Mouse (Mus musculus) midbrain, embryonic 15.5 days (tissue): ENCODE data around the gene Stat3. TPM values are rescaled to one million over a fixed set of nuclear protein-coding genes. Genes with fewer than 3 reads are reported as not detected.

Experiments used
- ATAC-seq: fragments of 200-750 bp; cut with Nextera tagmentation; replicated peaks from 2 replicates; pipeline ENCODE4 v1.8.0; 2017; ENCODE audit warnings: moderate TSS enrichment
- H3K27ac ChIP-seq: fragments of 300-500 bp; sonication (generic); 2 replicates; pipeline ENCODE4 v1.5.1; 2015; ENCODE audit warnings: mild to moderate bottlenecking, inconsistent platforms
- H3K27me3 ChIP-seq: fragments of 300-500 bp; sonication (generic); replicated peaks from 2 replicates; pipeline ENCODE4 v1.6.1; 2015; ENCODE audit warnings: inconsistent platforms
- H3K36me3 ChIP-seq: fragments of 300-500 bp; sonication (generic); replicated peaks from 2 replicates; pipeline ENCODE4 v1.6.1; 2015; ENCODE audit warnings: inconsistent platforms
- H3K4me1 ChIP-seq: fragments of 300-500 bp; sonication (generic); 2 replicates; pipeline ENCODE4 v1.6.1; 2015; ENCODE audit warnings: inconsistent platforms
- H3K4me2 ChIP-seq: fragments of 300-500 bp; sonication (generic); 2 replicates; pipeline ENCODE4 v1.6.1; 2015; ENCODE audit warnings: inconsistent platforms, mild to moderate bottlenecking, moderate library complexity
- H3K4me3 ChIP-seq: fragments of 300-500 bp; sonication (generic); 2 replicates; pipeline ENCODE4 v1.5.1; 2015; ENCODE audit warnings: mild to moderate bottlenecking, inconsistent platforms
- H3K9ac ChIP-seq: fragments of 300-500 bp; sonication (generic); 2 replicates; pipeline ENCODE4 v1.6.1; 2015; ENCODE audit warnings: mild to moderate bottlenecking, inconsistent platforms
- H3K9me3 ChIP-seq: fragments of 300-500 bp; sonication (generic); 2 replicates; pipeline ENCODE4 v1.6.1; 2016; ENCODE audit warnings: inconsistent platforms
- WGBS: fragments of 180-500 bp; shearing (Covaris S2); methylation state at CpG from one replicate; pipeline ENCODE4 v1.1.7; 2015; ENCODE audit warnings: mixed read lengths; 5-methylcytosine and 5-hydroxymethylcytosine counted together
- polyA plus RNA-seq: library from polyadenylated mRNA; unstranded; fragments of >200 nt; fragmentation: Nextera tagmentation; extraction: Ambion mirVana; gene quantifications from 2 replicates; pipeline ENCODE4 v1.2.1, GENCODE M21; 2015

The Stat3 gene
- polyA plus RNA-seq, 1 experiment from 2014 or later = 35.8 TPM

DNA sequence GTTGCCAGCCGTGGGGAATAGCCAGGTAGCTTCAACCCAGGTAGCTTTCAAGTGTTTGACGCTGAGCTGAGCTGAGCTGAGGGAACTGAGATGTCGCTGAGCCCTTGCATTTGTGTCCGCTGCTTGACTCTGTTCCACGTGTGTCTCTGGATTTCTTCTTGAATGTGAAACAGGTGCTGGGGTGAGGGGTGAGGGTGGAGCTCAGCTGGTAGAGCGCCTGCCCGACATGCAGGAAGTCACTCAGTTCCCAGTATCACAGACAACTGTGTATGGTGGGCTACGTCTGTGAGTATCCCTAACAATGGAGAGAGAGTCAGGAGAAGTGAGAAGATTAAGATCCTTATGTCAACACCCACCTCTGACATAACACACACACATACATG lies 68.4 kb downstream of the Stat3 start:
- ATAC-seq = no peak
- Histone ChIP-seq H3K4me3 (no peak overlapping the region), H3K36me3 (no peaks in the 10 kb centered on the region), H3K27ac (no peak overlapping the region), H3K4me1 (no peaks in the 10 kb centered on the region), H3K9me3 (no peaks in the 10 kb centered on the region), H3K9ac (no peak overlapping the region), H3K27me3 (no peaks in the 10 kb centered on the region), H3K4me2 (no peak overlapping the region)
- WGBS = 80% methylated on average over 8 of the region's 8 CpGs

- ATAC-seq = no peak
- no peak overlapping the region for H3K9ac ChIP-seq
Observed at GRCm38 (mm10) chr11:100870256-100870967, 68.9 kb downstream of the Stat3 start.

DNA sequence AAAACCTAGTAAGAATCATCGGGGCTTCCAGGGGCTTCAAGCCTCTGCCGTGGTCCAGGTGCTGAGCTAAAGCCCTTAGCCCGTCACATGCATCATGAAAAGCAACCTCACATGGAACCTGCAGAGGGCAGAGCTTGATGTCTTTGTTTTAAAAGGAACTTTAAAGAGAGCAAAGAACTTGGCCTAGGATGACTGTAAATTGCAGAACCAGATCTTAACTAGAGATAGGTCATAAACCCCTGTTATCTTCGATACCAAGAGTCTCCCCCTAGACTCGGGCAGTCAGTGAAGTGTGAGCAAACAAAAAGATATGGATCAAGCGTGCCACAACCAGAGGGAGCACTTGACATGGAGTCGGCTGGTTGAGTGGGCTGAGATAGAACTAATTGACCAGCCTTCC lies 73.7 kb downstream of the Stat3 start:
- H3K4me3 ChIP-seq = no peak overlapping the region
- no peak for ATAC-seq
- WGBS = 82% methylated on average over 7 of the region's 7 CpGs

More at GRCm38 (mm10) chr11:100870256-100870967, 68.9 kb downstream of the Stat3 start:
- 83% methylated on average over 10 of the region's 10 CpGs for WGBS
- Histone ChIP-seq H3K4me3 (no peak overlapping the region), H3K4me2 (no peak overlapping the region), H3K27ac (no peak overlapping the region), H3K4me1 (no peaks in the 10 kb centered on the region), H3K36me3 (no peaks in the 10 kb centered on the region), H3K9me3 (no peaks in the 10 kb centered on the region), H3K27me3 (no peaks in the 10 kb centered on the region)

GRCm38 (mm10) chr11:100863141-100863540 lies 76.2 kb downstream of the Stat3 start:
- ATAC-seq = no peak
- H3K9me3 ChIP-seq = no peaks in the 10 kb centered on the region
- H3K4me2 ChIP-seq = no peak overlapping the region
- H3K27me3 ChIP-seq = peaks cover 28% of the 10 kb centered on the region
- H3K4me1 ChIP-seq = 0 out of 2 replicates have a peak, but pooled peaks cover 5% of the 10 kb centered on the region
- H3K36me3 ChIP-seq = no peaks in the 10 kb centered on the region
- H3K4me3 ChIP-seq = no peak overlapping the region
- no peak overlapping the region for H3K27ac ChIP-seq
- WGBS = 88% methylated on average over 10 of the region's 10 CpGs
- no peak overlapping the region for H3K9ac ChIP-seq

More for the DNA sequence above, 73.7 kb downstream of the Stat3 start:
- no peak overlapping the region for H3K27ac ChIP-seq
- no peaks in the 10 kb centered on the region for H3K36me3 ChIP-seq
- H3K9ac ChIP-seq = no peak overlapping the region
- H3K4me1 ChIP-seq = no peaks in the 10 kb centered on the region
- no peak overlapping the region for H3K4me2 ChIP-seq
- peaks cover 10% of the 10 kb centered on the region for H3K27me3 ChIP-seq
- H3K9me3 ChIP-seq = no peaks in the 10 kb centered on the region

GRCm38 (mm10) chr11:100861836-100862235 lies 77.5 kb downstream of the Stat3 start:
- Histone ChIP-seq H3K4me2 (no peak overlapping the region), H3K36me3 (no peaks in the 10 kb centered on the region), H3K4me3 (no peak overlapping the region), H3K27me3 (peaks cover 28% of the 10 kb centered on the region), H3K4me1 (0 out of 2 replicates have a peak, but pooled peaks cover 5% of the 10 kb centered on the region), H3K9me3 (no peaks in the 10 kb centered on the region), H3K27ac (no peak overlapping the region), H3K9ac (no peak overlapping the region)
- WGBS = 33% methylated on average over 3 of the region's 3 CpGs
- ATAC-seq = no peak

DNA sequence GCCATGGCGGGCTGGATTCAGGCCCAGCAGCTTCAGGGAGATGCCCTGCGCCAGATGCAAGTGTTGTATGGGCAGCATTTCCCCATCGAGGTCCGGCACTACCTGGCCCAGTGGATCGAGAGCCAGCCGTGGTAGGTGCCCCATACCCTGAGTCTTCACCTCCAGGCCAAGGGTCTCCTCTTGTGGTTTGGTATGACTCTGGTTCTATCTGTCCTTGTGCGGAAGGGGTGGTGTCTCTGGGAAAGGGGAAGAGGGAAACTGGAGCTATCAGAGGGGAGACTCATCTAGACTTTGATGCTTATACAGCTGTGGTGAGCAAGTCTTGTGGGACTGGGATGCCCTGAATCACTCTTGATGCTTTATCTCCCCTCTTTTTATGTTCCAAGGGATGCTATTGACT lies 78.0 kb downstream of the Stat3 start:
- Histone ChIP-seq H3K27me3 (peaks cover 28% of the 10 kb centered on the region), H3K9me3 (no peaks in the 10 kb centered on the region), H3K4me2 (no peak overlapping the region), H3K4me1 (0 out of 2 replicates have a peak, but pooled peaks cover 5% of the 10 kb centered on the region), H3K36me3 (no peaks in the 10 kb centered on the region), H3K9ac (no peak overlapping the region), H3K4me3 (no peak overlapping the region), H3K27ac (no peak overlapping the region)
- ATAC-seq = no peak
- 75% methylated on average over 7 of the region's 7 CpGs for WGBS

GRCm38 (mm10) chr11:100860198-100861048 lies 78.9 kb downstream of the Stat3 start:
- H3K27ac ChIP-seq = no peak overlapping the region
- peak overlapping the region; percentile 49 for H3K9ac ChIP-seq
- H3K27me3 ChIP-seq = peaks cover 28% of the 10 kb centered on the region
- peak overlapping the region; percentile 67 for H3K4me2 ChIP-seq
- H3K9me3 ChIP-seq = no peaks in the 10 kb centered on the region
- peak; percentile 58 for ATAC-seq
- no peaks in the 10 kb centered on the region for H3K36me3 ChIP-seq
- 3% methylated on average over 54 of the region's 55 CpGs for WGBS
- peak overlapping the region; percentile 47 for H3K4me3 ChIP-seq
- 0 out of 2 replicates have a peak, but pooled peaks cover 5% of the 10 kb centered on the region for H3K4me1 ChIP-seq

GRCm38 (mm10) chr11:100859579-100860075 lies 79.7 kb downstream of the Stat3 start:
- no peaks in the 10 kb centered on the region for H3K9me3 ChIP-seq
- peak overlapping the region; percentile 67 for H3K4me2 ChIP-seq
- H3K4me1 ChIP-seq = 0 out of 2 replicates have a peak, but pooled peaks cover 5% of the 10 kb centered on the region
- ATAC-seq = no peak
- H3K36me3 ChIP-seq = no peaks in the 10 kb centered on the region
- H3K27me3 ChIP-seq = peaks cover 28% of the 10 kb centered on the region
- whole genome bisulfite sequencing = 46% methylated on average over 6 of the region's 6 CpGs
- no peak overlapping the region for H3K9ac ChIP-seq
- peak overlapping the region; percentile 47 for H3K4me3 ChIP-seq
- H3K27ac ChIP-seq = no peak overlapping the region

GRCm38 (mm10) chr11:100858935-100859578 lies 80.3 kb downstream of the Stat3 start, which contains the start of gene Stat5a:
TSS of gene Stat5a (plus strand) at chr11:100859351.
- 56% methylated on average over 9 of the region's 9 CpGs for WGBS

DNA sequence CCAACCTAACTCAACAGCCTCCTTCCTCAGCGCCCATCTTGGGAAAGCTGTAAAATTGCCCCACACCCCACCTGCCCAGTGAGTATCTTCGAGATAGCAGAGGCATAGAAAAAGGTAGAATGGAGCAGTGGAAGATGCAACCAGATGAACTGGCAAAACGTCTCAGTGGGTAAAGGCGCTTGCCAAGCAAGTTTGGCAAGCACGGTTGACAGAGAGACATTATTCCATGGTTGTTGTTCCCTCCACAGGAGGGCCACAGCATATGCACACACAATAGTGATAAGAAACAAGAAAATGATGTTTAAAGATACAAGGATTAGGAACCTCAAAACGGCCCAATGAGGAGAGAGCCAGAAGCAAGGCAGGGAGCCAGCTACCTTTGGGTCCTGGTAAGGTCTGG lies 81.4 kb downstream of the Stat3 start:
- no peak overlapping the region for H3K27ac ChIP-seq
- WGBS = 74% methylated on average over 6 of the region's 6 CpGs
- H3K4me1 ChIP-seq = 0 out of 2 replicates have a peak, but pooled peaks cover 5% of the 10 kb centered on the region
- H3K4me3 ChIP-seq = no peak overlapping the region
- H3K36me3 ChIP-seq = no peaks in the 10 kb centered on the region
- ATAC-seq = no peak
- peaks cover 32% of the 10 kb centered on the region for H3K27me3 ChIP-seq
- no peaks in the 10 kb centered on the region for H3K9me3 ChIP-seq
- no peak overlapping the region for H3K4me2 ChIP-seq
- H3K9ac ChIP-seq = no peak overlapping the region

More at GRCm38 (mm10) chr11:100858935-100859578, 80.3 kb downstream of the Stat3 start, which contains the start of gene Stat5a:
- peak within 1 kb of the TSS; percentile 47 for H3K4me3 ChIP-seq
- peak within 1 kb of the TSS; percentile 67 for H3K4me2 ChIP-seq
- peaks cover 28% of the 10 kb centered on the region for H3K27me3 ChIP-seq
- H3K27ac ChIP-seq = no peak within 1 kb of the TSS
- H3K36me3 ChIP-seq = no peaks in the 10 kb centered on the region
- 0 out of 2 replicates have a peak, but pooled peaks cover 5% of the 10 kb centered on the region for H3K4me1 ChIP-seq
- H3K9me3 ChIP-seq = no peaks in the 10 kb centered on the region
- peak within 1 kb of the TSS; percentile 49 for H3K9ac ChIP-seq
- no peak for ATAC-seq

DNA sequence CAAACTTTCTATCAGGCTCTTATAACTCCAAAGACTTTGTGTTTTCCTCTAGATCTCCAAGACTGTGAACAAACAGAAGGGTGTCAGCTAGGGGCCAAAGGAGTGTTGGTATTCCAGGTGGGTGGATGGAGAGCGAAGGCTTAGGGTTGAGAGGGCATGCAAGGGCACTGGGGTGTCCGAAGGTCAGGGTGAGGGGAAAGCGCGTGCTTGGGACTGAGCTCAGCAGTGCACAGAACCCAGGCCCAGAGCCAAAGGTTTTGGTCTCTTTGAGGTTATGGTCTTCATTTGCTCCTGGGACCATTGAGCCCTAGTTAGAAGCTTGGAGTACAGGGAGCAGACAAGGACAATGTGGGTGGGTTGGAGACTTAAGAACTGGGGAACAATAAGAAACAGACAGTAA lies 84.2 kb downstream of the Stat3 start:
- no peak overlapping the region for H3K9ac ChIP-seq
- peaks cover 19% of the 10 kb centered on the region; the same call in 1 of the 2 replicates for H3K27me3 ChIP-seq
- H3K9me3 ChIP-seq = no peaks in the 10 kb centered on the region
- H3K36me3 ChIP-seq = no peaks in the 10 kb centered on the region
- peaks cover 10% of the 10 kb centered on the region for H3K4me1 ChIP-seq
- ATAC-seq = no peak
- H3K27ac ChIP-seq = no peak overlapping the region
- WGBS = 91% methylated on average over 4 of the region's 4 CpGs
- H3K4me3 ChIP-seq = no peak overlapping the region
- no peak overlapping the region for H3K4me2 ChIP-seq

- peaks cover 13% of the 10 kb centered on the region; the same call in 1 of the 2 replicates for H3K27me3 ChIP-seq
- peaks cover 13% of the 10 kb centered on the region for H3K4me1 ChIP-seq
- H3K9ac ChIP-seq = no peak overlapping the region
- H3K4me3 ChIP-seq = no peak overlapping the region
- no peak overlapping the region for H3K27ac ChIP-seq
- H3K36me3 ChIP-seq = no peaks in the 10 kb centered on the region
- no peak for ATAC-seq
- 59% methylated on average over 4 of the region's 4 CpGs for WGBS
- H3K9me3 ChIP-seq = no peaks in the 10 kb centered on the region
- no peak overlapping the region for H3K4me2 ChIP-seq
Observed at GRCm38 (mm10) chr11:100854268-100854667, 85.1 kb downstream of the Stat3 start.
